Mouse (Mus musculus): Measurements from ENCODE around the gene Exosc1. TPM values are rescaled to one million over a fixed set of nuclear protein-coding genes. Genes with fewer than 3 reads are reported as not detected.

Gene Exosc1
- 59.1 and 61.3 TPM in 2 replicates for polyA plus RNA-seq (2015; fragmentation: Nextera tagmentation; extraction: Ambion mirVana)

DNA sequence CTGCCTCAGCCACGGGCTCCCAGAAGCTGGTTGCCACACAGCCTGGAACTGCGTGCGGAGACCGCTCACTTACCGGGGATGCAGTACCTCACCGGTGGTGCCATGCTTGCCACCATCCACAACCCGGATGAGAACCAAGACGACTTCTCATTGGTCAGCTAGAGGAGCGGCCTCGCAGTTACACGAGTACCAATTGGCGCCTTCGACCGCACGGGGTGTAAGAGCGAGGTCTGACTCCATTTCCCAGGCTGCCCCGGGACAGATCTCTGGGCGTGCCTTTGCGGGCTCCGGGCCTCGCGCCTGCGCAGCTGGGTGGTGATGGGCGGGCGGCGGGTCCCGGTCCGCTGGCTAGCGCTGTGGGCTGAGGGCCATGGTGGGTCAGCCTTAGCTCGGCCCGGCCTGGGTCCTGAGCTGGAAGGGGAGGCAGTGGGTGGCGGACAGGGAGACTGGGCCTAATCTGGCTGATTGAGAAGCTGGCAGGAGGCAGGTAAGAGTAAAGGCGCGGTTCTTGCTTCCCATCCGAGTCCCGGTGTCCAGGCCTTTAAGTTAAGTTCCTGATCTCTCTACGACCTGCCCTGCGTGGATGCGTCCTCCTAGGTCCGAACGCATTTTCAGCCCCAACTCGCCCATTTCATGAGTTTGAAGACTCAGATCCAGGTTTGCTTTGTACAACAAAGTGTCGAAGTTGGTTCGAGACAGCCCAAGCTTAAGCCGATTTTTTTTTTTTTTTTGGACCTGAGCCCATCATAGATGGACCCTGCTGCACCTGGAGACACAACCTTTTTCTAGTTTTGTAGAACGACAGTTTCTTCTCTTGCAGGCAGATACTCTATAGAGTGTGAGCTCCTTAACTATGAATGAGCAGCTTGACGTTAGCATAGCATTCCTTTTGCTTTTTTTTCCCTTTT is at the start of gene Exosc1, which contains the start of gene Zdhhc16:
Gene Exosc1, minus strand, starts transcription at position 245 of the 908 bp plus-strand sequence.
Gene Zdhhc16, plus strand, starts transcription at position 302 of the 908 bp plus-strand sequence.
- Histone ChIP-seq H3K27ac (ENCODE audit: low read length) (peak within 1 kb of the TSS; percentile 70), H3K4me2 (ENCODE audit: low read length) (peak within 1 kb of the TSS; percentile 82), H3K36me3 (ENCODE audit: control insufficient read depth, insufficient read depth, low read length) (peaks cover 7% of the 10 kb centered on the region; the same call in 1 of the 2 replicates), H3K4me1 (ENCODE audit: control insufficient read depth, insufficient read depth, low read length) (peaks cover 20% of the 10 kb centered on the region), H3K9ac (ENCODE audit: low read depth, low read length) (peak within 1 kb of the TSS; percentile 71), H3K9me3 (replicated peaks; ENCODE audit: control insufficient read depth, low read length, poor library complexity, severe bottlenecking) (no peaks in the 10 kb centered on the region), H3K4me3 (ENCODE audit: low read depth, low read length) (peak within 1 kb of the TSS; percentile 53), H3K27me3 (ENCODE audit: control insufficient read depth, insufficient read depth, low read depth, low read length) (no peaks in the 10 kb centered on the region)
- under 1% methylated on average over 47 of the region's 47 CpGs for WGBS
- ATAC-seq = peak; percentile 100

DNA sequence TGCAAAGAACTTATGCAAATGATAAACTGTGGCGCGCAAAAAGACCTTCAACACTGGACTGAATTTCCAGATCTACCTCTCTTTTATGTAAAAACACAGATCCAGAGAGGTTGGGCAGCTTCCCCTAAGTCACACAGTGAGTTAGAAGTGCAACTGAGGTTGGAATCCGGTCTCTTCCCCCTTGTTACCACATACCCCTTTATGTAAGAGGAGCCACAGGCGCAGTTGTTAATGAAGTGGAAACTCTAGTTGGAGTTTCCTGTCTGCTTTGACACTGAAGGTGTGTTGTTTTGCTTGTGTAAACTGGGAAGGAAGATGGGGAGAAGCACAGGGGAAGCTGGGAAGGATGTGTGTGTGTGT is 49.5 kb upstream of the Exosc1 start:
- ATAC-seq = no peak
- H3K9ac ChIP-seq (ENCODE audit: low read depth, low read length) = peak overlapping the region; percentile 81; the same call in 1 of the 2 replicates
- peaks cover 14% of the 10 kb centered on the region for H3K4me1 ChIP-seq (ENCODE audit: control insufficient read depth, insufficient read depth, low read length)
- WGBS = 5% methylated on average over 4 of the region's 4 CpGs
- no peaks in the 10 kb centered on the region for H3K9me3 ChIP-seq (replicated peaks; ENCODE audit: control insufficient read depth, low read length, poor library complexity, severe bottlenecking)
- H3K4me3 ChIP-seq (ENCODE audit: low read depth, low read length) = peak overlapping the region; percentile 90
- H3K36me3 ChIP-seq (ENCODE audit: control insufficient read depth, insufficient read depth, low read length) = 0 out of 2 replicates have a peak, but pooled peaks cover 2% of the 10 kb centered on the region
- H3K27ac ChIP-seq (ENCODE audit: low read length) = no peak overlapping the region
- peaks cover 5% of the 10 kb centered on the region; the same call in 1 of the 2 replicates for H3K27me3 ChIP-seq (ENCODE audit: control insufficient read depth, insufficient read depth, low read depth, low read length)
- H3K4me2 ChIP-seq (ENCODE audit: low read length) = peak overlapping the region; percentile 100

DNA sequence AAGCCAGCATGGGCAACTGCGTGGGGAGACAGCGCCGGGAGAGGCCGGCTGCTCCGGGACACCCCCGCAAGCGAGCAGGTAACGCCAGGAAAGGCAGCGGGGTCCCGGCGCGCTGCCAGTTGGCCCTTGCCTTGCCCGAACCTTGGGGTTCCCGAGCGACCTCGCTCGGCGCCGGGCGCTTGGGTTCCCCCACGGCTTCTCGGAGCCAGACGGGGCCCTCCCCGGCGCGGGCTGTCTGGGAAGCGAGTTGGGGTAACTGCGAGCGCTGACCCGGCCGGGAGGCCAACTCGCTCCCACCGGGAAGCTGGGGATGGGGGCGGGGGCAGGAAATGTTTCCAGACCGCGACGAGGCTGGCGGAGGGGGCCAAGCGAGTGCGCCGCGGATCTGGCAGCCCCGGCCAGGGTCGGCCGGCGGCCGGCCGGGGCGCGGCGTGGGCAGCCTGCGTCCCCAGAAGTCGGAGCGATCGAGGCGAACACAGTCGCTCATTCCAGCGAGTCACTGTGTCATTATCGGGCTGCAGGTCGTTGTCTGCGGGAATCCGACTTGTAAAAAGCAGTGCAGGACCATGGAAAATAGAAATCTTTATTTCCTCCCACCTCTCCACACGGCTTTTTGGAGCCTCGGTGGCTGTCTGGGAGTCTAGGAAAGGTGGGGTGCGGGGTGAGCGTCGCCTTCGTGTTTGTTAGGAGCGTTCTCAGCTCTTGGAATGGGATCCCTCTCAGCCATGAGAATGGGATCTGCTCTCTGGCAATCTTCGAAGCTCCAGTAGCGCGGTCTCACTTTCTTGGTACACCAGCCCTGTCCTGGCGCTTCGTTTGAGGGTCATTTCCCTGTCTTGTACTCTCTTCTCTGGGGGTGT is 48.9 kb upstream of the Exosc1 start:
- Histone ChIP-seq H3K4me1 (ENCODE audit: control insufficient read depth, insufficient read depth, low read length) (peaks cover 14% of the 10 kb centered on the region), H3K4me2 (ENCODE audit: low read length) (peak overlapping the region; percentile 100), H3K9ac (ENCODE audit: low read depth, low read length) (peak overlapping the region; percentile 81), H3K36me3 (ENCODE audit: control insufficient read depth, insufficient read depth, low read length) (0 out of 2 replicates have a peak, but pooled peaks cover 2% of the 10 kb centered on the region), H3K9me3 (replicated peaks; ENCODE audit: control insufficient read depth, low read length, poor library complexity, severe bottlenecking) (no peaks in the 10 kb centered on the region), H3K27ac (ENCODE audit: low read length) (peak overlapping the region; percentile 87), H3K4me3 (ENCODE audit: low read depth, low read length) (peak overlapping the region; percentile 90), H3K27me3 (ENCODE audit: control insufficient read depth, insufficient read depth, low read depth, low read length) (peaks cover 5% of the 10 kb centered on the region; the same call in 1 of the 2 replicates)
- ATAC-seq = no peak; the same call in 1 of the 2 replicates
- under 1% methylated on average over 70 of the region's 74 CpGs for WGBS

DNA sequence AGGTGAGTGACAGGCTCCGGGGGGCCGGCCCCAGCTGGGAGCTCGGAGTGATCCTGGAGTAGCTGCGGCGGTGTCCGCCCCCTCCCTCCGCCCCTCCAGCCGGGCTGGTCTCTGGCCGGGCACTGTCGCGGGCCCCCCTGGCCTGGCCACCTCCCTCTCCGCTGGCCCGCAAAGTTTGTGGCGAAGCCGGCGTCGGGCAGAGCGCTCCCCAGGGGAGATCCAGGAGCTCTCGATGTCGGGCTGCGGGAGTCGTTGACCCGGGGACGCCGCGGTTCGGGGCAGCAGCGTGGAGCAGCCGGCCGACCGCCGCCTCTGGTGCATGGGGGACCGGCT is 48.3 kb upstream of the Exosc1 start, which contains the start of gene Ubtd1:
Gene Ubtd1, plus strand, starts transcription at position 169 of the 333 bp plus-strand sequence.
- H3K4me2 ChIP-seq (ENCODE audit: low read length) = peak within 1 kb of the TSS; percentile 100
- peak within 1 kb of the TSS; percentile 90 for H3K4me3 ChIP-seq (ENCODE audit: low read depth, low read length)
- H3K27me3 ChIP-seq (ENCODE audit: control insufficient read depth, insufficient read depth, low read depth, low read length) = peaks cover 5% of the 10 kb centered on the region; the same call in 1 of the 2 replicates
- peaks cover 14% of the 10 kb centered on the region for H3K4me1 ChIP-seq (ENCODE audit: control insufficient read depth, insufficient read depth, low read length)
- 0% methylated on average over 29 of the region's 33 CpGs for WGBS
- peak within 1 kb of the TSS; percentile 83 for H3K9ac ChIP-seq (ENCODE audit: low read depth, low read length)
- H3K36me3 ChIP-seq (ENCODE audit: control insufficient read depth, insufficient read depth, low read length) = 0 out of 2 replicates have a peak, but pooled peaks cover 2% of the 10 kb centered on the region
- peak within 1 kb of the TSS; percentile 87 for H3K27ac ChIP-seq (ENCODE audit: low read length)
- no peaks in the 10 kb centered on the region for H3K9me3 ChIP-seq (replicated peaks; ENCODE audit: control insufficient read depth, low read length, poor library complexity, severe bottlenecking)
- ATAC-seq = no peak

DNA sequence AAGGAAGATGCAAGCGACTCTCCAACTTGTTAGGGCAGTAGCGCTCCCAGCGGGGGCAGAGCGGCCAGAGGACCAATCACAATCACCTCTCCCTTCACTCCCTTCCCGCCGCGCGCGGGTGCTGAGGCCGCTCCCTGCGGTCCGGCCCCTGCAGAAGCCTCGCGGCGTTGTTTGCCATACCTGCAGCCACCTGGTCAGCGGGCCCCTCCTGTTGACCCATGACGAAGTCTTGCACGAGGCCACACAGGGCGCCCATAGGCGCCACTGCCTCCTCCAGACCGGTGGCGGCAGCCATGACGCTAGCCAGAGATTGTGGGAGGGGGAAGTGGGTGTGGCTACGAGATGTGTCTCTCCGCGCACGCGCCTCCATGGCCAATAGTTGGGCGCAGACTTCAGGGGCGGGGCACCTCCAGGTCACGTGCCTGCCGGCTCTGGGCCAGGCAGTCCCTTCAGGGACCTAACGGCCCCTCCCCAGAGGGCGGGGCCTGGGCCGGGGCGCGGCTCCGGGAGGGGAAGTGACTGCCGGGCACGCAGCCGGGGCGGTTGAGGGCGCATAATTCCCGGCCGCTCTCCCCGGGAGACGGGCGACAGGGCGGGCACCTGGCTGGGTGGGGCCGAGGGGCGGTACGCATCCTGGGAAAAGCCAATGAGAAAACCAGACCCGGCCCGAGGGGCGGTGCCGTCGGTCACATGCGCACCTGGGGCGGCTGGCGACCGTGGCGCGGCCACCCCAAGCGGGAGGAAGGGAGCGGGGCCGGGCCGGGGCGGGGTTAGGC is 47.8 kb upstream of the Exosc1 start, which contains the start of gene Mms19:
Gene Mms19, minus strand, starts transcription at position 339 of the 776 bp plus-strand sequence.
- peak within 1 kb of the TSS; percentile 87 for H3K27ac ChIP-seq (ENCODE audit: low read length)
- peak within 1 kb of the TSS; percentile 100 for H3K4me2 ChIP-seq (ENCODE audit: low read length)
- 0 out of 2 replicates have a peak, but pooled peaks cover 2% of the 10 kb centered on the region for H3K36me3 ChIP-seq (ENCODE audit: control insufficient read depth, insufficient read depth, low read length)
- WGBS = under 1% methylated on average over 53 of the region's 68 CpGs
- peak; percentile 94 for ATAC-seq
- peak within 1 kb of the TSS; percentile 83 for H3K9ac ChIP-seq (ENCODE audit: low read depth, low read length)
- peaks cover 14% of the 10 kb centered on the region for H3K4me1 ChIP-seq (ENCODE audit: control insufficient read depth, insufficient read depth, low read length)
- peak within 1 kb of the TSS; percentile 90 for H3K4me3 ChIP-seq (ENCODE audit: low read depth, low read length)
- H3K9me3 ChIP-seq (replicated peaks; ENCODE audit: control insufficient read depth, low read length, poor library complexity, severe bottlenecking) = no peaks in the 10 kb centered on the region
- peaks cover 5% of the 10 kb centered on the region; the same call in 1 of the 2 replicates for H3K27me3 ChIP-seq (ENCODE audit: control insufficient read depth, insufficient read depth, low read depth, low read length)

DNA sequence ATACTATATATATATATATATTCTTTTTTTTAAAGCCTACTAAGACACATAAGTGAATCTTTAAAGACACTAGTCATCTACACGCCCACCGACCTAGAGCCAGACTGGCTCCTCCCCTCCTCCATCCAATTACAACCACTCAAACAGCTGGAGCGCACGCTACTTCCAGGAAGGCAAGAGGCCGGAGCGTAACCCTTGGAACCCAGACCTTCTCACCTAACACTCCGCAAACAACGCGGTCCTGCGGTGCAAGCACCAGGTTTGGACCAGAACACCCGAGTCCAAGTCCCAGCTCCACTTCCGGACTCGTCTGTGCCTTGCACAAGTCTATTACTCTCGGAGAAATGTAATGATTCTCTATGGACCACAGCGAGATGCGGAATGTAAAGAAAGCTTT is 47.2 kb upstream of the Exosc1 start:
- peak overlapping the region; percentile 90 for H3K4me3 ChIP-seq (ENCODE audit: low read depth, low read length)
- ATAC-seq = peak; percentile 16
- H3K27ac ChIP-seq (ENCODE audit: low read length) = peak overlapping the region; percentile 87
- H3K36me3 ChIP-seq (ENCODE audit: control insufficient read depth, insufficient read depth, low read length) = 0 out of 2 replicates have a peak, but pooled peaks cover 2% of the 10 kb centered on the region
- under 1% methylated on average over 16 of the region's 16 CpGs for WGBS
- H3K9me3 ChIP-seq (replicated peaks; ENCODE audit: control insufficient read depth, low read length, poor library complexity, severe bottlenecking) = no peaks in the 10 kb centered on the region
- peak overlapping the region; percentile 83 for H3K9ac ChIP-seq (ENCODE audit: low read depth, low read length)
- peaks cover 5% of the 10 kb centered on the region; the same call in 1 of the 2 replicates for H3K27me3 ChIP-seq (ENCODE audit: control insufficient read depth, insufficient read depth, low read depth, low read length)
- H3K4me1 ChIP-seq (ENCODE audit: control insufficient read depth, insufficient read depth, low read length) = peaks cover 14% of the 10 kb centered on the region
- H3K4me2 ChIP-seq (ENCODE audit: low read length) = peak overlapping the region; percentile 92

DNA sequence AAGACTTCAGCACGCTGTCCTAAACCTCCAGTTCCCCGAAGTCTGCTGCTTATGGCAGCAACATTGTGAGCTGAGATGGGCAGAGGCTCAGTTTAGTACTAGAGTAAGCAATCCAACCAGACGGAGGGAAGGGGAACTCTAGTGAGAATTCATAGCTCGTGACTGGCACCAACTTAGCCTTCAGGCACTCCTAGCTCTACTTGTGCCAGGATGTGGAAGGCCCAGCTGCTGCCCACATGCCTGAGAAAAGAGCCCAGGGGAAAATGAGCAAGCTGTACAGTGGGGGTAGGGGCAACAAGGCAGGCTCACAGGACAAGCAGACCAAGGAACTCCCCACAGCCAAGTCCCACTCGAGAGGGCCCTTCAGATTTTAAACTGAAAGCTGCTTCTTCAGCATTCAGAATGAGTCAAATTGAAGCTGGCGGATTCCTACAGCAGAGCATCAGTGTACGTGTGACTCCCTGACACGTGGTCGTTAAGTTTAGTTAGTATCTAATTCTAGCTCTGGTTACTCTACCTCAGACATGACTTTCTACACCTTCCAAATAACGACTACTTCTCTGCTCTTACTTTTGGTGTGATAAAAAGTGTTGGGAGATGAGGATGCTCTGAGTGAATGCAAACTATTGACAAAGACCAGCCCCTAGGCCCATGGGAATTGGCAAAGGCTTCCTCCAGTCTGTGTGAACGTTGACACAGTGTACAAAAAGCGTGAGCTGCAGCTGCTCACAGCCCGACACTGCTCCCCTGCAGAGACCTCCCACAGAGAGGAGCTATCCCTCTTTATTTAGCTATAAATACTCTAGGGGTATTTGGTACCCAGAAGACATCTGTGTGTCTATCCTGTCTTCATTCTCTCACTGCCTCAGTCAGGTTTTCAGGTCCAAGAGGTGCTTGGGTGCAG is 40.9 kb upstream of the Exosc1 start:
- Histone ChIP-seq H3K4me1 (ENCODE audit: control insufficient read depth, insufficient read depth, low read length) (peaks cover 5% of the 10 kb centered on the region), H3K9ac (ENCODE audit: low read depth, low read length) (no peak overlapping the region), H3K9me3 (replicated peaks; ENCODE audit: control insufficient read depth, low read length, poor library complexity, severe bottlenecking) (no peaks in the 10 kb centered on the region), H3K4me2 (ENCODE audit: low read length) (no peak overlapping the region), H3K4me3 (ENCODE audit: low read depth, low read length) (no peak overlapping the region), H3K27ac (ENCODE audit: low read length) (no peak overlapping the region), H3K27me3 (ENCODE audit: control insufficient read depth, insufficient read depth, low read depth, low read length) (no peaks in the 10 kb centered on the region), H3K36me3 (ENCODE audit: control insufficient read depth, insufficient read depth, low read length) (peaks cover 2% of the 10 kb centered on the region; the same call in 1 of the 2 replicates)
- ATAC-seq = peak; percentile 45; the same call in 1 of the 2 replicates
- 50% methylated on average over 13 of the region's 13 CpGs for WGBS

Data from midbrain, embryonic 16.5 days (tissue).